Mouse (Mus musculus) small intestine, adult 2 months (tissue): ENCODE measurements at regions not wholly inside any gene's neighbourhood (a gene's known extent, or its start where the extent isn't known, plus 50 kb on each side); places are given as distances from the start of the nearest gene placed in this dataset.

Source experiments
- CTCF ChIP-seq: fragments of 200-500 bp; IDR thresholded peaks from 2 replicates; pipeline ENCODE4 v1.5.1; 2012; ENCODE audit warnings: low read depth, mild to moderate bottlenecking, control low read depth, inconsistent platforms, low read length, moderate library complexity, mixed read lengths; ENCODE audit not compliant: insufficient replicate concordance, insufficient read length; ENCODE audit errors: extremely low read depth
- POLR2A ChIP-seq: fragments of 200-500 bp; IDR thresholded peaks from 2 replicates; pipeline ENCODE4 v1.6.1; 2012; ENCODE audit warnings: low read depth, mild to moderate bottlenecking, control low read depth, inconsistent platforms, low read length, moderate library complexity

DNA sequence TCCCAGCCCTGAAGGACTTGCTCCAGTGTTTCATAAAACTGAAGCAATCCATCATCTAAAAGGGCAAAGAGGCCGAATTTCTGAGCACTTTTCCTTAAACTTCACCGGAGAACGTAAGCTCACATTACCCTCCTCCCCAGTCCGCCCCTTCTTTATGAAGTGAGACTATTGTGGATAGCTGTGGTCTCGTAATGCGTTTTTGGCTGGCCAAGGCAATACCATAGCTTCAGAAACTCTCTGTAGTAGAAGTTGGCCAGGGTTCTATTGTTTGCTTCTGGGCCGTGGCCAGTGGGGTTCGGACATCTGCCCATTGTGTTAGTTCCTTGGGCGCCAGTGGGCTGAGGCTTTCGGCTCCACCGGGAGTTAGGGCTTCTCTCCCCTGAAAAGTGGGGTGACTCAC is 301.7 kb upstream of the Sox9 start:
- no peak for TF ChIP-seq CTCF
- TF ChIP-seq POLR2A = no peak
